Comparison of ENCODE assay signal across 19 mouse cellular contexts in genomic region chr4:56193365-56193764, GRCm38 (mm10).
"Had no signal": no experiment of that assay in that cellular context is flagged by ENCODE, and none has a peak within 500 bp of the region (broad histone marks: within the 10 kb centered on the region; RNA-seq: fewer than 3 reads in every experiment).

No protein-coding gene starts in this region.

- H3K4me2 ChIP-seq: lung, embryonic 14.5 days; midbrain, embryonic 12.5 days; neural tube, embryonic 13.5 days; neural tube, embryonic 15.5 days had no signal

- H3K4me3 ChIP-seq: midbrain, embryonic 10.5 days; midbrain, embryonic 12.5 days; myocyte; neural tube, embryonic 13.5 days; neural tube, embryonic 15.5 days had no signal

- H3K4me1 ChIP-seq: midbrain, embryonic 10.5 days; midbrain, embryonic 12.5 days; neural tube, embryonic 15.5 days had no signal

- H3K36me3 ChIP-seq: midbrain, embryonic 10.5 days; midbrain, embryonic 12.5 days; neural tube, embryonic 13.5 days; neural tube, embryonic 15.5 days had no signal

- H3K27me3 ChIP-seq: midbrain, embryonic 12.5 days; neural tube, embryonic 13.5 days; neural tube, embryonic 15.5 days had no signal

- H3K9me3 ChIP-seq: midbrain, embryonic 10.5 days; midbrain, embryonic 12.5 days; neural tube, embryonic 13.5 days; neural tube, embryonic 15.5 days had no signal

- H3K9ac ChIP-seq: liver, embryonic 14.5 days; lung, embryonic 14.5 days; midbrain, embryonic 12.5 days; neural tube, embryonic 13.5 days; neural tube, embryonic 15.5 days had no signal

- DNase-seq: lung, adult 18-20 months; lung, embryonic 14.5 days; lung, postnatal 14 days; lung, postnatal 4 days; midbrain, embryonic 14.5 days; right cerebral cortex, adult 18-20 months; right cerebral cortex, postnatal 25 days; right cerebral cortex, postnatal 4 days; spleen, adult 18-20 months; thymus, adult 2 months; thymus, postnatal 25 days; thymus, postnatal 4 days had no signal

- ATAC-seq: midbrain, embryonic 16.5 days had no signal

- H3K27ac ChIP-seq: liver, embryonic 14.5 days; midbrain, embryonic 10.5 days; midbrain, embryonic 12.5 days; neural tube, embryonic 13.5 days; neural tube, embryonic 15.5 days had no signal
